Mouse (Mus musculus) urinary bladder, postnatal 36 days (tissue): Measurements from ENCODE around the gene Dlg2.

ENCODE experiments used
- DNase-seq, 2 experiments: peaks; one replicate each; pipeline ENCODE4 v3.0.0; 2022; ENCODE audit warnings: low spot score in 2 of 2, mixed read lengths in 1 of 2

Gene Dlg2

DNA sequence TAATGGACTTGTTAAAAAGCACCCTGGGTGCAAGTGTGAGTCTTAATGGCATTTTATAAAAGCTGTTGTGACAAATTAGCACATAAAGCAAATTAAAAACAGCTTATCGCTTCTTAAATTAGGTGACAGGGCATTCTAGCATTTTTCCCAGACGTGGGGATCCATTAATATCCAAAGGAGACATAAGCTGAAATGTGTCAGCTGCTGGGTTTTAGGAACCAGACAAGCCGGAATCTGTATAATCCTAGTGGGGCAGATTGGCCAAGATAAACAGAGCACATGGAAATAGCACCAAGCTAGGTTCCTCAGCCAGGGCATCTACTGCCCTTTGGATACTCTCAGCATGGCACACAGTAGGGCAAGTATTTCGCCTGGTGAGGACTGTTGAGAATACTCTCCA is 1895.2 kb downstream of the Dlg2 start:
- DNase-seq = no peak

DNA sequence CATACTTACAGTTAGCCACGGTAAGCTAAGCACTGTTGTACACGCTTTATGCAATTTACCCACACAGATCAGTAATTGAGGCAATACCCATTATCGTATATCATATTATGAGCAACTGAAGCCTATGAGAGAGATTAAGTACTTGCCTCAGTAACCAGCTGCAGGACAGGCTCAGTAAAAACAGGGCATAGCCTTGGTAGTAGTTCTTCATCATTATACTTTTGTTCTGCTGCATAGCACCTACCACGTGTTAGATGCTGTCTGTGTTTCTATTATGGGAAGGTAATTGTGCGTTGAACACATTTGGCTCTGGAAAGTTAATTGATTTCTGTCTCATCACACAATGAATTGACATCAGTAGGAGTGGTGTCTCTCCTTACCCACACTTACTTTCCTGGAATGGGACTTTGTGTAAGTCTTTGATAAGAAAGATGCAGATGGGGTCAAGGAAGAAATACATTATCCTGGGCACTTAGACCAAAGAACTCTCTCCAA is 1897.4 kb downstream of the Dlg2 start:
- no peak for DNase-seq

DNA sequence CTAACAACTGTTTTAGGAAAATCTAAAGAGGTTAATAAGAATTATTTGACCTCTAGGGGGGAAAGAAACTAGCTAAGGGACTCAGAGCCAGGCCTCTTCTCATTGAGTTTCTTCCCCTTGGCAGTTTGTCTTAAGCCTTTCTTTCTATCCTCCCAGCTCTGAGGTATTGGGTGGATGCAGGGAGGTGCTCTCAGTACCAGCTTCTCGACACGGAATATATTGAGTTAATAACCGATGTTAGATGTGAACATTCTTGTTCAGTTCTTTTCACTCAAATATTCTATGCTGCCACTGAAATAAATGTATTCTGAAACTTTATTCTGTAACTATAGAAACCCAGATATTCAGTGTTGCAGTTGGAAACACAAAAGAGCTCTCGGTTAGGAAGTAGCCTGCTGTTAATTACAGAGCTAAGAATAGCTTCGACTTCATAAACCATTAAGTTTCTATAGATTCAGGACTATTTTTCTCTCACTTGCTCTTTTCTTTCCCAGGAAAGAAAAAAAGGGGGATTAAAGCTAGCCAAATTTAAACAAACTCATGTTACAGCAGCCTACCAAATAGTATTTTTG is 1907.5 kb downstream of the Dlg2 start:
- no peak for DNase-seq

DNA sequence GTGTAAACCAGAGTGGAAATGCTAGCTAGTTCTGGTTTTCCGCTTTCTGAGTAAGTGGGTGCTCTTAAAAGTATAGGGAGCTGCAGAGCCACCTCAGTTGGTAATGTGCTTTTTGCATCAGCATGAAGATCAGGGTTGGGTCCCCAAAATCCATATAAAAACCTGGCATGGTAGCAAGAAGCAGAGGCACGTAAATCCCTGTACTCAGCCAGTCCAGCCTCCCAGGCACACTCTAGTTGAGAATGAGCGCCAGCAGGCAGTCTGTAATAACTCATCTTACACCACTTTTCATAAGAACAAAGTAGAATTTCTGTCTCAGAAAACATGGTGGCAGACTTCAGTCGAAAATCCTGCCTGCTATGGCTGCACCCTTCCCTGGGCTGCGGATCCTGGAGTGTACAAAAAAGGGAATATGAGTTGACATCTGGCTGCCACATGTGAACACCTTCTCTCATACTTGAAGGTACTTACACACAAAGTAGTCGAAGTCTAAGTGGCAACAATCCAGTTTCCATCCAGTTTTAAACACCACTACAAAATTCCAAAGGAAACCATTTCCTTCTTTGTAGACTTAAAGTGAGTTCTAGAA is 1915.7 kb downstream of the Dlg2 start:
- no peak for DNase-seq

DNA sequence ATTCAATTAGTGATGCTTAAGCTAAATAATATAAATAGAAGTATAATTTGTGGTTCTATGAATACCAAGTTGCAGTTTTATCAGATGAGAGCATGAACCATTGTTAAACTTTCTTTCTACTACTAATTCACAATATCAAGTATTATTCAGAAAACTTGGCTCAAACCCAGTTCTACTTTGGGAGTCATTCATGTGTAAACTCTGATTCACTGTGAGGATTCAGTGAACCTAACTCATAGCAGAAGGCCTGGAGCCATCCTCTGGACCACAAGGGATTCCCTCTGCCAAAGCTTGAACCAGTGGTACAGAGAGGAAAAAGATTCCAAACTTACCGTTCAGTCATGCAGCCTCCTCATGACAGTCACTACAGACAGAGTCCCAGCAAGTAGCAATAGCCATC is 1920.3 kb downstream of the Dlg2 start:
- DNase-seq = no peak

DNA sequence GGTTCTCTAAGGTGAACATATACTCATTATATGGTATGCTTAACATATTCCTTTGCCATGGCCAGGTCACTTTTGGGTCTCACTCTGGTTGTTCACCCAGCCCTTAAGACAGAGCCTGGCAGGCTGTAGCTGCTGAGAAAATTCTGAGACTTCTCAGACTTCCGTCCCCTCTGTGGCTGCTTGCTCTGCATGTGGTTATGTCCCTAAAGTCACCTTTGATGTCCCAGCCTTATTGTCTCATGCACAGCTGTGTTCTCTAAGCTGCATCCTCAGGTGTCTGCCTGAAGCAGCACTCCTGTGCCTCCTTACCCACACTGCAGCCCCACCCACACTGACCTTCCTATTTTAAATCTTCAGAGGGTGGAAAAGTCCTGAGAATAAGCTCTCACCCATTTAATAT is 1922.4 kb downstream of the Dlg2 start:
- no peak for DNase-seq

DNA sequence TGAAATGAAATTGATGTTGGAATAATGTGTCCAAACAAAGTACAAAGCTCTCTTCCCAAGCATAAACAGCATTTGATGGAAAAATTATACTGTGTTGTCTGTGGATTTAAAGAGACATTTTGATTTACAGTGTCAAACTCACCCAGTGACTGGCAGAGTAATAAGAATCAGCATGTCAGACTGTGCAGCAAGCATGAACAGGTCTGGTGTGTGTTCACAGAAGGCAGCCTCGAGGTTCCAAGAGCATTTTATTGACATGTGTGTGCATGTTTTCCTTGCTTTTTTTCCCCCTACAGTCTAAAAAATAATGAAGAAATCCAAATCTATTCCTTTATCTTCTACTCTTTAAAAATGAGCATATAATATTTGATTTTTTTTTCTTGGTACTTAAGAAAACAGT is 1924.1 kb downstream of the Dlg2 start:
- no peak for DNase-seq

DNA sequence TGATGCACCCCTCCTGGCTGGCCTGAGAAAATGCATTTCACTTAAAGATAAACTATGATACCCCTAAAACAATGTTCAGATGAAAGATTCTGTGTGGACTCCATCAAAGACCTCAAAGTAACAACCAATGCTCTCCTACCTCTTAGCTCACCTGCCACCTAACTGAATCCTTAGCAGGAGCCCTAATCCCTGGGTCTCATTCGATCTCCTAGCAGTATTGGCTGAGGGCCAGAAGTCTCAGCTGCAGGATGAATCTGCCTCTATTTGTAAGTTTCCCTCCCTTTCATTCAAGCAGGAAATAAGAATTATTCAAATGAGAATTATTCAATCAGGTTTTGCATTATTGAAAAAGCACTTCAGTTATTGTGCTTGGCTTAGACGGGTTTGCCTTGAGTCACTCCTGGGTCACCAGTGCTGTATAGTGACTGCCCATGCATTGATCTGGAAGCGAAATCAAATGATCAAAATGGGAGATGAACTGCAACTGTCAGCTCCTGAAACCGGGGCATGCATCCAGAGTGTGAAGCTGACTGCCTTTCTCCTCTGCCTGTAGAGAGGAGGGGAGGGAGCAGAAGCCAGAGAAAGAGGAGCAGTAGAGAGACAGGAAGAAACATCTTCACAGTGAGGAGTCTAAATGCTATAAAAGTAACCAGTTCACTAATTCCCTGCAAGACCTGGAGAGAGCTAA is 1924.7 kb downstream of the Dlg2 start:
- no peak for DNase-seq

DNA sequence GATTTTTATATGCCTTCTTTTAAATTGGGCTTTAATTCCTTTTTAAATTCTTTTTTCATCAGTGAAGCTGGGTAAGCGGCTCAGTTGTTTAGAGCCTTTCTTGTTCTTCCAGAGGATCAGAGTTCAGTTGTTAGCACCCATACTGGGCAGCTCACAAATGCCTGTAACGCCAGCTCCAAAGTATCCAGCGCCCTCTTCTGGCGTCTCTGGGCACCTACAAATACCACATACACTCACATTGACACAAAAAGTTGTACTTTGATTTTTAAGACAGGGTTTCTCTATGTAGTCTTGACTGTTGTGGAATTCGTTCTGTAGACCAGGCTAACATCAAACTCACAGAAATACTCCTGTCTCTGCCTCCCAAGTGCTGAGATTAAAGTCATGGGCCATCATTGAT is 1932.0 kb downstream of the Dlg2 start:
- no peak for DNase-seq

DNA sequence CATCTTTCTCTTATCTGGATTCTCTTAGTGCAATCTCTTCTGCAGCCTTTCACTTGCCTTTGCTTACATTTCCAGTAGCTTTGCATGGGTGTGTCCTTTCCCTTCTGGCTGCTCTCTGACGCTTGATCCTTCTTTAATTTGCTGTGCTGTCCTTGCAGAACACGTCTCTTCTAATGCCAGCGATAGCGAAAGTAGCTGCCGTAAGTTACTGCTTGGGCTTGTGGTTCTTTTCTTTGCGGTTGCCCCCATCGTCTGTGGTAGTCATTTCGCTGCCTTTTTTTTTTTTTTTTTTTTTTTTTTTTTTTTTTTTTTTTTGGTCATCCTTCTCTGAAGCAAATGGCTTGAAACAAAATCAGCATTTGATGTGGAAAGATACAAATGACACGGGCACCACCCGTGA is 1944.0 kb downstream of the Dlg2 start:
- no peak for DNase-seq

DNA sequence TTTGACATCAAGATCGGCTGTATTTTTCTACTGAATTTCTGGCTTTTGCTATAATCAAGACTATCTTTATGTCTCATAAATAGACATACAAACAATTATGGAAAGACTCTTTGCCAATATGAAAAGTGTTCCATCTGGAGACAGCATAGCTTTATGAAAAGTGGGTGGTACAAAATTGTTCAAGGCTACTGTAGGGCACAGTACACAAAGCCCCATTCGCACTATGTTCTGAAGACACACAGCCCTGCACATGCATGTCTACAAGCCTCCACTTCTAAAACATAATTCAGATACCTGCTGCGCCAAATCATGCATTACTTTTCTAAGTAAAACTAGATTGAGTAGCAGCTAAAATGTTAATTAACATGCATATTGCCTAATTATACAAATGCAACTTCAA is 1946.5 kb downstream of the Dlg2 start:
- DNase-seq = no peak

DNA sequence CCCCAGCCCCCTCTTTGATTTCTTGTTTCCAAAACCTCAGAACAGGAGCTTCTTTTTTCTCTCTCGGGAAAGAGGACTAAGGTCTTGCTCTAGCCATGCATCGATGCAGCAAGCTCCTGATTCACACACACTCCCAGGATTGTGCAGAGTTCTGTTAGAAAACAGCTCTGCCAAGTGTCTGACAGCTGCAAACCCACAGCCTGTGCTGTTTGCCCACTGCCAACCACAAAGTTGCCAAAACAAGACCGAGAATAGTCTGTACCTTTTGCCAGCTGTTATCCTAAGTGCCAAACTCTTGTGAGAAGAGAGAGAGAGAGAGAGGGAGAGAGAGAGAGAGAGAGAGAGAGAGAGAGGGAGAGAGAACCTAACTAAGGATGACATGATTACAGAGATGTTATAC is 1948.2 kb downstream of the Dlg2 start:
- no peak for DNase-seq

DNA sequence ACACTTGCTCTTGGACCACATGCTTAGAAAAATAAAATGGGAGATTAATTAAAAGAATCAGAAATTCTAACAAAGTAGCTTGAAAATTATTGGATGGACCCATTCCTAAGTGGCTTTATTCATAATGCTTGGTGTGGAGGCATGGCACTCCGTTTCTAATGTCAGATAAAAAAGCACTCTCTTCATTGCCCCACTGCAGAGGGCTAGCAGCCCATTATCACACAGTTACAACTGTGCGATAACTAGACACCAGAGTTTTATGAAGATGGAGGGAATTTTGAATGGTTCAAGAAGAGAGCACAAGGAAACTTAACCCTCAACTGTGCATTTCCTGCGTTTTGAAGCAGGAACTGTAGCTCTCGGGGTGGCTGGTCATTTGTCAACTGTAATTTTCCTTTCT is 1950.8 kb downstream of the Dlg2 start:
- no peak for DNase-seq

DNA sequence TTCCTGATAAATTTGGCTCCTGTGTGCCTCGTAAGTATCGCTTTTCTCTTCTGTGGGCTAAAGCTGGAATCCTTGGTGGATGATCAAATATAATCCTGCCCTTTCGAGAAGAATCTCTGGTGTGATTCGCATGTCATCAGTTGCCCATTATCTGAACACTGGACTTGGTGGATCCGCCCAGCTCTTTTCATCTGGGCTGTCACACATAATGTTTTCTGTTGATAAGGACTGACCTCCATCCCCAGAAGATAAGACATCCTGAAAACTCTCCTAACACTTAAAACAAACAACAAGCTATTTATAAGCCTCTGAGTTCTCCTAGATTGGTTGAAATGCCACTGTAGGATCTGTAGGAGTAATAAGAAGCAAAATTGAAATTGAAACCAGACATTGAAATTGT is 1952.2 kb downstream of the Dlg2 start:
- DNase-seq = no peak

DNA sequence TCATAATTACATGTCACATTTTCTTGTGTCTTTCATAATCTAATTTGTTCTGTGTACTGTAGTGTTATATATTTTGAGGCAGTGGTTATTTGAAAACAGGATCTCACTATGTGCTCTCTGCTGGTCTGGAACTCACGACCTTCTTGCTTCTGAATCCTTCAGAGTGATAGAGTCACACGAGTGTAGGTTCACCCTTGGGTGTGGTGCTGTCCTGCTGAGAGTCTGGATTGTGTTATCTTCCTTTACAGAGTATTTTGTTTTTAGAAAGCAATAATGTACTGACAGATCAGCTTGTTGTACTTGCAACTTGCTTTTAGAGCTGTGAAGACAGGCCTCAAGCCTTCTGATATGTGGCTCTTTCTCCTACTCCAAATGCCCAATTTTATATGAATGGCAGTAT is 1953.8 kb downstream of the Dlg2 start:
- no peak for DNase-seq

DNA sequence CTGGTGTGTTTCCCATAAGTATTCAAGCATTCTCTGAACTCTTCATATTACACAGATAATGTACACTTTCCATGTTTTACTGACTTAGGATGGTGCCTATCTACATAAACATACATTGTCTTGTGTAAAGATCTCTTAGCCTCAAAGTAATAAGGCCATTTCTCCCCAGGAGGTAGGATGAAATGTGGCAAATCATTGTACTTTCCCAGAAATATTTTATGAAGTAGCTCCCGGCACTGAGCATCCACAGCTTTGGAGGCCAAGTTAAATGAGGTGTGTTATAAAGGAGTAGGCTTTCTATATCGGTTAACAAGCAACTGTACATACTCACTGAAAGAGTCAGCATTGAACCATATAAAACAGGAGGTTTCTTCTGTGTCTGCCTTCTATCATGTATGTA is 1960.7 kb downstream of the Dlg2 start:
- no peak for DNase-seq

DNA sequence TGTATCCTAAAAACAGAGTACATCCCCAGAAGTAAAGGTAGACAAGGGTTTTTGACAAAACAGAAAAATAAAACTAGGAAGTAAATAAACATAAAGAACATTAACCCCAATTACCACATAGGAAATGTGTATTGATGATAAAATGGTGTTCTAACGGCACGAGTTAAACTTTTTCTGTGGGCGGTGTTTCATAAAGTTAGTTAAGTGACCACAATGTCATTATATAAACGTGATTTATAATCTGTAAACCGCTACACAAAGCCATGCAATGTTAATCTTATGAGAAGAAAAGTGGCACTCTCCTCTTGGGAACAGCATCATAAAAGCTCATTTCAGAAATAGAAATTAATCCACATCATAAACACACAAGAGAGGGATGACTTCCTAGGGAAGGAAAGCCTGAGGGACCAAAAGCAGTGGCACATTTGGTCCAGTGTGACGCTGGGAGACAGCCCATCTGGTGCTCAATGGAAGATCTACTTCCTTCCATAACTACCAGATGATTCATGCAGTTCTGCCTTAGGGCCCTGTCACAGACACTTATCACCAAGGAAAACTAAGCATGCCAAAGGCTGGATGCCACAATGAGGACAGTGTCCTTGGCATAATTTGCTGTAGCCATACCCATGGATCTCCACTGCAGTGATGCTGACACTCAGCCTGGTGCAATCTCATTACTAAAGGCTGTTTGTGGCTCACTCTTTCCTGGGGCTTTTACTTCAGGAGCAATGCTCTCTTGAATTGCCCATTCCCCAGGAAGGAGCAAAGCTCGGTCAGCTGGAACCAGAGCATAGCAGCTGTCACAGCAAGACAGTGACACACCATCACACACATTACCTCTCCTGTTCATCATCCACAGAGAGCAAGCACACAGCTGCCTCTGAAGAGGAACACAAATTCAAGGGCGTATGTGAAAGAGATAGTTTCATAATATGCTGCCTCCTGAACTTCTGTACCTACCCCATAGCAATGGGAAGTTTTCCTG is 1963.3 kb downstream of the Dlg2 start:
- DNase-seq = no peak

DNA sequence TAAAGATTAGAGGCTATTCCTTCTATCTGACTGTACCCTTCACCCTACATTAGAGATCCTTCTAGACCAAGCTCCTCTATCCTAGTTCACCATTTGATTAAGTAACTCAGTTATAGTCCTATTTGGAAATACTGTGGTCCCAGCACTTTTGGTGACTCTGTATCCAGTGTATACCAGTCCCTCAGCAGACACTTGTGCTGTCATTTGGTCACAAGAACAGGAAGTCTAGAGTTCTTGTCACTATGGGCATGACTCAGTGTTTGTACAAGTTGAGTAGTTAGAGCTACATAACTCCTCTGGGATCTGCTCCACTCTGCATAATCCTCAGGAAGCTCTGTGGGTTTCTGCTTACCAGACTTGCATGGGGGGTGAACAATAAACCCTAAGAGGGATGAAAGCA is 1965.1 kb downstream of the Dlg2 start:
- no peak for DNase-seq

DNA sequence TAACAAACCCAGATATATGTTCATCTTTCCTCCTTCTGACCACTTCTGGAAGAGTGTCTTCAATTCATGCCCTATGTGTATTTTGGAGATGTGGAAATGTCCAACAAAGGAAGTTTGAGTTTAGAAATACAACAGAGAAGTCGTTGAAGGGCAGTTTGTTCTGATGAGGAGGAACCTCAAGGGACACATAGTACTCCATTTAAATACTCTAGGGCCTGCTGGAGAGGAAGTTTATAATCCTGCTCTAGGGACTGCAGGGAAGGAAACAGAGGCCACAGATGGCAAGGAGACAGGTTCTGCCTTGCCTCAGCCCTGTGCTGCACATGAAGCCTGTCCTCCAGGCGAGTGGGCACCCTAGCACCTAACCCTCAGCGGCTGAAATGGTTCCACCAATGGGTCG is 1965.6 kb downstream of the Dlg2 start:
- DNase-seq = no peak

DNA sequence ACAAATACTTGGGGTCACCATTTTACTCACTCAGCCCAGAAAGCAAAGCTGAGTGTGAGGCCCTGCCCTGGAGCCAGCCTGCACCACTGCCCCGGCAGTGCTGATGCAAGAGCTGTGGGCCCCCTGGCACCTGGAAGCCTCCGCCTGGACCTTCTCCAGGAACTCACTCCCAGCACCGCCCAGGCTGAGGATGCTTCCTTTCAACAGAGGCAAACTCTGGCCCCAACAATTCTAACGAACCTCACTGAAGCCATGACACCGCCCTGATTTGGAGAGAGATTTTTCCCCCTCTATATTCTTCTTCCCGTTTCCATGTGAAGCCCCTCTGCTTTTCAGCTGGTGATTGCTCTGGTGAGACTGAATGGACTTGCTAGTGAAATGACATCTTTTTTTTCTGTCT is 1971.5 kb downstream of the Dlg2 start:
- no peak for DNase-seq

DNA sequence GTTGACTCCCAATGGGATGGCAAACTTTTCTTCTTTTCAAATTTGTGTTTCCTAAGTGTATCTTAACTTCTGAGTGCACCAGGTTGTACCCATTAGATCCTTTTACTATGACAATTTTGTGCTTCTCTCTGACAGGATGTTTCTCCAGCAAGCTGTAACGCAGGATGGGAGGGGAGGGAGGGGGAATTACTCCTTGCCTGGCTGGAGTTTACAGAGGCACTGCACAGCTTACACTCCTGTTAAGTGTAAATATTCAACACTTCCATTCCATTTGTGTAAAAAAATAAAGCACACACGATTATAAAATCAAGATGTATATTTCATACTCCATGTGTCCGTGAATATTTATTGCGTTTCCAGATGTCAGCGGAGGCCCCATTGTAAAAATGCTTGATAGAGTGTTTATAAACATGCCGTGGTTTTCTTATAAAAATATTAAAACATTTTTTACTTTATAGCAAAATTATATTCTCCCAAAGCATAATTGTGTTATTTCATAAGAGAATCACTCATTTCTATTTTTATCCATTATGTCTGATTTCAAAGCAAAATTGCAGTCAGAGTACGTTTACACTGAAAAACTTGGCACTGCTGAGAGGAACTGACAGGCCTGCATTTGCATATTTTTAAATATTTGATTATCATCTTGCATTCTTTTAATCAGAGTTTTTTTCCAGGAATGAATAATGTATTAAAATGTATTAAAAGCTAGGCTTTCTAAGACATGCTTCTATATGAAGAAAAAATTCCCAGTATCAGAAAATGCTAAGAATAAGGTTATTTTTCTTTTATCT is 1972.5 kb downstream of the Dlg2 start:
- DNase-seq = no peak

DNA sequence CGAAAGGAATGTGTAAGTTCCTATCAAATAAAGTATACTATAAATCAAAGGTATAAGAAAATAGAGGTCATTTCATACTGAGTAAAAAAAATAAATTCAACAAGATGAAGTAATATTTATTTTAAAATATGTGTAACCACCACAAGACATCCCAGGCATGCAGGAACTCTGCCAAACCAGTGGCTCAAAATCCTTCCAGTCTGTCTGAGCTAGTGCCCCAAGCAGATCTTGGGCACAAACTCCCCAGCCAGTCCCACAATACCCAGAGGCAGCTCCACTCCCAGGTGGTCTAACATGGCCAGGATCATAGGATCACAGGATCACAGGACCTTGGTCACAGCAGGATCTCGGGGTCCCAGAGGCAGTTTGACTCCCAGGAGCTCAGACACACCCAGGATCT is 1977.7 kb downstream of the Dlg2 start:
- DNase-seq = no peak
